Mouse (Mus musculus) right cerebral cortex, postnatal 4 days (tissue): ENCODE results near the gene Amhr2.

Experiments used
- DNase-seq: peaks from one replicate; pipeline ENCODE4 v3.0.0-alpha.2; 2022

Amhr2 gene

DNA sequence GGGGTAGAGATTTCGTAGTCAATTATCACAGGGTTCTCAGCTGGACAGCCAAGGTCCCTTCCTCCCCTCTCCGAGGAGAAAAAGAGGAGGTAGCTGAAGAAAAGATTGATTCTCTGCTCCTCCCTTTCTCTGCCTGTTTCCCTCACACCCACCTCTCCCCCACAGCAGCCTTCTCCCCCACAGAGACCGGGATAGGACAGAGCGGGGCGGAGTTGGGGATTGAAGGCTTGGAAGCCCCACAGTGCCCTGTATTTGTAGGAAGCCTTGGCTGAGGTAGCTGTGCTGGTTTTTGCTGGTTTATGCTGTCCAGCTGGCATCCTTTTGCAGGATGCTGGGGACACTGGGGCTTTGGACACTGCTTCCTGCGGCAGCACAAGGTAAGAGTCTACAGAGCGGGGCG is at the start of gene Amhr2:
Gene Amhr2 (plus strand): TSS at position 222 of the 400 bp plus-strand sequence.
- no peak for DNase-seq

DNA sequence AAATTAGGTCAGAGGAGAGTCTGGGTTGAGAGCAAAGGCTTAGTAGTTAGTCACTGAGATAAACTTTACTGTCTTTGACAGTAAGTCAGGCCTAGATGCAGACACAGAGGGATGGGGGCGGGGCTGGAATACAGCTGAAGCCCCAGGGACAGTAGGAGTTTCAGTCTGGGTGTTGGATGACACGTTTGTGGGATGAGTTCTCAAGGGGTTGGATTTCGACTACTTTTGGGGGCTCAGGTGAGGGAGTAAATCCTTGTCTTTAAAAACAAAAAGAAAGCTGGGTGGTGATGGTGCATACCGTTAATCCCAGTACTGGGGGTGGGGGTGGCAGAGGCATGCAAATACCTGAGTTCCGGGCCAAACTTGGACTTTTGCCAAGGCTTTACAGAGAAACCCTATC is 46.5 kb upstream of the Amhr2 start:
- no peak for DNase-seq

DNA sequence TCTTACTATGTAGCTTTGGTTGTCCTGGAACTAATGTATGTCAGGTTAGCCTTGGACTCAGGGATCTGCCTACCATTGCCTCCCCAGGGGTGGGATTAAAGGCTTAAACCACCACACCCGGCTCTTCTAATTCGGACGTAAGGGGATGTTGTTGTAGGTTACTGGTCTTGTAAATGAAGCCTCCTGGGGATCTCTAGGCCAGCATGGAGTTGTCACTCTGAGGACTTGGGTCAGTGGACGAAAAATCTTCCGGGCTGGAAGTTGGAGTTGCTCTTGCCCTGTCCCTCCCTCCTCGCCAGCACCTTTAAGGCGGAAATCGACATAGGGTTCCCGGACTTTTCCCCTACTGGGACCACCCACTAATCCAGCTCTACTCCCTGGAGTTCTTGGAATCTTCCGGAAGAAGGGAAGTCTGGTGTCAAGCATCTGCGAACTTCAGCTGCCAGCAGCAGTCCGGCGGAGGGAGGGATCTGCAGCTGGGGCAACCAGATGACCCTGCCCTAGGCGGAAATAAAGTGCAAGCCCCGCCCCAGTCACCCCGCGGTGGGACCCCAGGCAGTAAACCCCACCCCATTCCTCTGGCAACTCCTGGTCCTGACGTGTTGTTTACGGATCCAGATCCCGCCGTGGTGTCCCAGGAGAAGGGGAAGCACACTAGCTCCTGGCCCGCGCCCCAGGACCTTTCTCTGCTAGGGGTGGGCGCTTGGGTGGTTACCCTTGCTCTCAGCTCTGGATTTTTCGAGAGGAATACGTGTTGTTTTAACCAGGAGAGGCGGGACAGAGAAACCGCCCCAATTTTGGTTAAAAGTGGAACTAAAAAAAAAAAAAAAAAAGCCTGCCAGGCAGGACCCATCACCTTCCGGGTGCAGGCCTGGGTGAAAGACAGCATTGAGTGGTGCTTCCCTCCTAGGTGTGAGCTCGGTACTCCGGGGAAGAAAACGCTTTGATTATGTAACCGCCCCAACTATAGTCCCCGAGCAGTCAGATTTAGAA is 45.6 kb upstream of the Amhr2 start:
- peak; percentile 34 for DNase-seq

DNA sequence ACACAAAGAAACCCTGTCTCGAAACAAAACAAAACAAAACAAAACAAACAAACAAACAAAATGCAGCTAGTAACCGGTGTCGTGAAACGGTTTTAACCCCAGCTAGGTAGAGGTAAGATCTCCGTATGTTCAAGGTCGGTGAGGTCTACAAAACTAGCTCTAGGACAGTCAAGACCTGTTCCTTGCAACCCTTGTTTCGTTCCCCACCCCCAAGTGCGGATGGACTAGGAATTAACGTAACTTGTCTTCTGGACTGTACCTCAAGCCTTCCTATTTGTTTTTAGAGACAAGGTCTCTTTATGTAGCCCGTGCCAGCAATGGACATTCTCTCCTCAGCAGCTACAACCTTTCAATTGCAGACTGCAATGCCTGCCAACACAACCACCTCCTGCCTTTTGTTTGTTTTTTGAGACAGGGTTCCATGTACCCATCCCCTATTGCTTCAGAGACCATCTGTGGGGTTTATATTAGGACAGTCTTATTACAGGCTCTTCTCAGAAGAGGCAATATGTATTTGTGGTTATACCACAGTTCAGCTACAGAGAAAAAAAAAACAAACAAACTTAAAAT is 44.6 kb upstream of the Amhr2 start:
- DNase-seq: no peak

DNA sequence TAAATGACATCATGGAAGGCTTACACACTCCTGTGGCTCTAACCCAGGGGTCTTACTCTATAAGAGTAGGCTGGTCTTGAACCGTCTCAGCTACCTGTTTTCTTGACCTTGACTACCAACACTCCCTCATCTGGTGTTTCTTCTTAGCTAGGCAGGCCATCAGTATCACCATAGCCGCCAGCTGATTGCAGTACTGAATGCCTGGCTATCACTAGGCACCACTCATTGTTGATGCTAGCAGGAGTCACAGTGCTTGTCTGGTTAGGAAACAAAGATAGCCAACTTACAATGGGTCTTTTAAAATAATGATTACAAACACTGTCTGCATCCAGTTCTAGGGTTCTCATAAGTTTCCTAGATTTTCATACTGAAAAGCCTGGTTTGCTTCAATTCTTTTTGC is 43.9 kb upstream of the Amhr2 start:
- DNase-seq: no peak

DNA sequence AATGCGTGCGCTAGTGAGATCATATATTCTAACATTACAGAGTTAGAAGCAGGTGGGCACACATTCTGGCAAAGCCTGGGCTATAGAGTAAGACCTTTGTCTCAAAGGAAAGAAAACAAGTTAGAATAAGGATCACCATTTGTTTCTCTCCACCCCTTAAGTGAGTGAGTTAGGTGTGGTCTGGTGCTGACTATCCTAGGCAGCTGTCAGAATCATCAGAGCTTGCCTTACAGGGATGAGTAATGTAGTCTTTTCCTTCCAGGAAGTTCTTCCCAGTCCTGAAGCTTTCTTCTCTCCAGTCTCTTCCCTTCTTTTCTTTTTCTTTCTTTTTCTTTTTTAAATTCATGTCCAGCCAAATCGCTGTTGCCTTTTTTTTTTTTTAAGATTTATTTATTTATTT is 43.0 kb upstream of the Amhr2 start:
- no peak for DNase-seq

DNA sequence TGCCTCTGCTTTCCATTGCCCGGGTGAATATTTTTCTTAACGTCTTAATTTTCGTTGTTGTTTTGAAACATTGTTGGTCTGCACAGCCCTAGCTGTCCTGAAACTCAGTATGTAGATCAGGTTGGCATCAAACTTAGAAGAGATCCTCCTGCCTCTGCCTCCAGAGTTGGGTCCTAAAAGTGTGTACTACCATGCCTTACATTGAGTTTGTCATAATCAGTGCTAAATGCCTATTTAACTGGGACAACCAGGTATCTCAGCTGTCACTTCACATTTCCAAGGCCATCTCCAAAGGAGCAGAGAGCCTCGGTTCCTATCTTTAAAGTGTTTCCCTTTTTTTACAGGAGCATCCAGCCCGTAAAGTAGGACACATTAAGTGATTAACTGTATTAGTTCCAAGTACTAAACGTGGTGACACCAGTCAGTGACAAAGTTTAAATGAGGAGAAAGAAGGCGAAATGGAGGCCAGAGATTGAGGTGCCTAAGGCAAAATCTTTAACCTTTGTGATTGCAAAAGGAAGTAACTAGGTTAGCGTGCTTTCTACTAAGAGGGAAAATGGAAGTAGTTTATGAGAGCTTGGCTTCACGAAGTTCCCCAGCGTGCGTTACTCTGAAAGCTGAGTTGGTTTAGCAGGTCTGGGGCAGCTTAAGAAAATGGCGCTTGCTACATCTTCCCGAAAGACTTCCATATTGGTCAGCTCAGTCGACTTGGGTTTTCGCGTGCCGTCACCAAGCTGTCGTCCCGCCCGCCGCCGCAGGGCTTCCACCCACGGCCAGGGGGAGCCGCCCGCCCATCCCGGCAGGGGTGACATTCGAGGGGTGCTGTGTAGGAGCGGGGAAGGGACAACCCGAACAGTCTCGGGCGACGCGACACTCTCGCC is 40.3 kb upstream of the Amhr2 start:
- DNase-seq: no peak

DNA sequence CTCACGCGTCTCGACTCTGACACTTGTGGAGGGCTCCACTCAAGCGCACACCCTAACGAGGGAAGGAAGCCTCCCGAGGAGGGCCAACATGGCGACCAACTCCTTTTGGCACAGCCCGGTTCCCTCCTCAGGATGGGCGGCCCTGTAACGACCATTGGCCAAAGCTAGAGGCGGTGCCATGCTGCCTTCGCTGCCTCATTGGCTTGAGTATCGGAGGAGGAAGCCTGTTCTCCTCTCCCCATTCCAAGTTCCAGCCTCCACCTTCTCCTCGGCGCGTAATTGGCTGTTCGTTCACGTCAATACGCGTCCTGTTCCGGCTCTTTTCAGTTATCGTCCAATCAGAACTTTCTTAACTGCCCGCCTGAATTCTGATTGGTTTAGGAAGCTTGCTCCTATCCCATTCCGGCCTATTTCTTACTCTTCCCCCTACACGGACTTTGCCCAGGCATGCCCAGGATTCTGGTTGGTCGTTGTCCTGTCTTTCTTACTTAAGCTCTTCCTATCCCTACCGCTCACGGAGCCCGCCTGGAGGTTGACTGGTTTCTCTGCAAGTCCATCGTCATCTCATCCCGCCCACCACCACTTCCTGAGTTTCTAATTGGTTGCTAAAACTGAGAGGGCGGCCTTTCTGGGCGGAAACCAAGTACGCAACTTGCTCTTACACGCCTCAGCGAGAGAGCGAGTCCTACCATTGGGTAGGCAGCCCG is 39.5 kb upstream of the Amhr2 start, which contains the start of gene Sp1:
Gene Sp1 (plus strand): TSS at position 655 of the 707 bp plus-strand sequence.
- DNase-seq: peak; percentile 87

DNA sequence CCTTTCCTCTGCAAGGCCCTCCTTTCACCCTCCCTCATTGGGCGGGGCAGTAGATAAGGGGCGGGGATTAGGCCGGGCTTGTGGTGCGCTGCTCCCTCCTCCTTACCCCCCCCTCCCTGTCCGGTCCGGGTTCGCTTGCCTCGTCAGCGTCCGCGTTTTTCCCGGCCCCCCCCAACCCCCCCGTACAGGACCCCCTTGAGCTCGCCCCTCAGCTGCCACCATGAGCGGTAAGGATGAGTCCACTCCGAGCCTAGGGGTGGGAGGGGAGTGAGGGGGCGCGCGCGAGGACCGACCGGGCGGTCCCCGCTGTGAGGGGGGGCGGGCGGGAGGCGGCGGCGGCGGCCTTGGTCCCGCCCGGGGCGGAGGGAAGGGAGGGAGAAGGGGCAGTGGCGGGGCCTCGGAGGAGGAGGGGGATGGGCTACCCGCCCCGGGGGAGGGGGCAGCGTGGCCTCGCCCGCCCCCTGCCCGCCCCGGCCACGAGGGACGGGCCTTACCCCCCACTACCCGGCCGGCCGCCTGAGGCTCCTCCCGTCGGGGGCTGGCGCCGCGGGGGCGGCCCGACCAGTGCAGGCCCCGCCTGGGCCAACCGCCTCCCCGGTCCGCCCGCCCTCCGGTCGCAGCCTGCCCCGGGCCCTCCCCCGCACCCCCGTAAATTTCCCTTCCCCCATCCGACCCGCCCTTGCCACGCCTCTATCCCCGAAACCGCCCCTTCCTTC is 38.8 kb upstream of the Amhr2 start:
- DNase-seq: peak; percentile 90

DNA sequence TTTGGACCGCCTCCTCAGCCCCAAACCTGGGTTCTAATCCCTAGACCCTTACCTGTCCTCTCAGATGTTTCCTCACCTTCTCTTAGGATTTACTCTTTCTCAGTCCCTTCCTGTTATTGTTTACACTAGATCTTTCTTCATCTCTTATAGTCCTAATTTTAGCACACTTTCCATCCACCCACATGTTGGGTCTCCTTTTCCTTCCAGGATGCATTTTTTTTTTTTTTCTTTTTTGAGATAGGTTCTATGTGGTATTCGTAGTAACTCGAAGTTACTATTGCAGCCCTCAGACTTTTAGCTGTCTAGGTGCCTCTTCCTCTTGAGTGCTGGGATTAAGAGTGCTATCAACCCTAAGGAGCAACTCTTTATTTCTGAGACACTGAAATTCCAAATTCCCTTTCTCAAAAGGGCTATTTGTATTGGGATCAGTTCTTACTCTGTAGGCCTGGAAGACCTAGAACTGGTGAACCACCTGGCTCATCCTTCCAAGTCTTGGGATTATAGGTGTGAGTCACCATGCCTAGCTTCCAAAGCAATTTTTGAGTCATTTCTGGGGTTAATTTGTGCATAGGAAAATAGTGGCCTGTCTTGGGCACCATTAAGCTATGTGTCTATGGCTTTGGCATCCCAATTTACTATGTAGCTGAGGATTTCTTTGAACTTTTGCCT is 38.1 kb upstream of the Amhr2 start:
- DNase-seq: no peak

DNA sequence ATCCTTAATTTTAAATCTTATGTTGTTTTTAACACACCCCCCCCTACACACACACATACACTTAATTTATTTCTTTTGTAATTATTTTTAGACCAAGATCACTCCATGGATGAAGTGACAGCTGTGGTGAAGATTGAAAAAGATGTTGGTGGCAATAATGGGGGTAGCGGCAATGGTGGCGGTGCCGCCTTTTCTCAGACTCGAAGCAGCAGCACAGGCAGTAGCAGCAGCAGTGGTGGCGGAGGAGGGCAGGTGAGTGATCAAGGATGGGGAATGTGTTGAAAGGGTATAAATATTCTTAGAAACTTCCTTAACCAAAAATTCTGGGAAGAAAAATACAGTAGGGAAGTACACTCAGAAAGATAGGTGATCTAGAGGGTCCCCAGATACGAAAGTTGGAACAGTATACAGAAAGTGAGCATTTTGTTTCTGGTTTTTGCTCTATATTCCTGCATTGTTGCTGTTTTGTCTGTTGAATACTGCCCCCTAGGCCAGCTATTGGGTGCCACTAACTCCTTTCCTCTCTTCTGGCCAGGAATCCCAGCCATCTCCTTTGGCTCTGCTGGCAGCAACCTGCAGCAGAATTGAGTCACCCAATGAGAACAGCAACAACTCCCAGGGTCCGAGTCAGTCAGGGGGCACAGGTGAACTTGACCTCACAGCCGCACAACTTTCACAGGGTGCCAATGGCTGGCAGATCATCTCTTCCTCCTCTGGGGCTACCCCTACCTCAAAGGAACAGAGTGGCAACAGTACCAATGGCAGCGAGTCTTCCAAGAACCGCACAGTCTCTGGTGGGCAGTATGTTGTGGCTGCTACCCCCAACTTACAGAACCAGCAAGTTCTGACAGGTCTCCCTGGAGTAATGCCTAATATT is 37.2 kb upstream of the Amhr2 start:
- no peak for DNase-seq

DNA sequence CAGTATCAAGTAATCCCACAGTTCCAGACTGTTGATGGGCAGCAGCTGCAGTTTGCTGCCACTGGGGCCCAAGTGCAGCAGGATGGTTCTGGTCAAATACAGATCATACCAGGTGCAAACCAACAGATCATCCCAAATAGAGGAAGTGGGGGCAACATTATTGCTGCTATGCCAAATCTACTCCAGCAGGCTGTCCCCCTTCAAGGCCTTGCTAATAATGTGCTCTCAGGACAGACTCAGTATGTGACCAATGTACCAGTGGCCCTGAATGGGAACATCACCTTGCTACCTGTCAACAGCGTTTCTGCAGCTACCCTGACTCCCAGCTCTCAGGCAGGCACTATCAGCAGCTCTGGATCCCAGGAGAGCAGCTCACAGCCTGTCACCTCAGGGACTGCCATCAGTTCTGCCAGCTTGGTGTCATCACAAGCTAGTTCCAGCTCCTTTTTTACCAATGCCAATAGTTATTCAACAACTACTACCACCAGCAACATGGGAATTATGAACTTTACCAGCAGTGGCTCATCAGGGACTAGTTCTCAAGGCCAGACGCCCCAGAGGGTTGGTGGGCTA is 36.5 kb upstream of the Amhr2 start:
- no peak for DNase-seq

DNA sequence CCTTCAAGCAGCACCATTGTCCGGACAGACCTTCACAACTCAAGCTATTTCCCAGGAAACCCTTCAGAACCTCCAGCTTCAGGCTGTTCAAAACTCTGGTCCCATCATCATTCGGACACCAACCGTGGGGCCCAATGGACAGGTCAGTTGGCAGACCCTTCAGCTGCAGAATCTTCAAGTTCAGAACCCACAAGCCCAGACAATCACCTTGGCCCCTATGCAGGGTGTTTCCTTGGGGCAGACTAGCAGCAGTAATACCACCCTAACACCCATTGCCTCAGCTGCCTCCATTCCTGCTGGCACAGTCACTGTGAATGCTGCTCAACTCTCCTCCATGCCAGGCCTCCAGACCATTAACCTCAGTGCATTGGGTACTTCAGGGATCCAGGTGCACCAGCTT is 35.9 kb upstream of the Amhr2 start:
- DNase-seq: no peak

DNA sequence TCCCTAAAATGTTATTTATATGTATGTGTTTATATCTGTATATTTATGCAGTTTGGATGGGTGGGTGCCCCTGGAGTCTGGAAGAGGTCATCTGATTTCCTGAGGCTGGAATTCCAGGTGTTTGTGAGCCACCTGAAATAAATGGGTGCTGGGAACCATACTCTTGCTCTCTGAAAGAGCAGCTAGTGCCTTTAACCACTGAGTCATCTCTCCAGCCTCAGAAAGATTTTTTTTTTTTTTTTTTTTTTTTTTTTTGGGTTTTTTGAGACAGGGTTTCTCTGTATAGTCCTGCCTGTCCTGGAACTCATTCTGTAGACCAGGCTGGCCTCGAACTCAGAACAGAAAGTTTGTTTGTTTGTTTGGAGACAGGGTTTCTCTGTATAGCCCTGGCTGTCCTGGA is 34.1 kb upstream of the Amhr2 start:
- no peak for DNase-seq

DNA sequence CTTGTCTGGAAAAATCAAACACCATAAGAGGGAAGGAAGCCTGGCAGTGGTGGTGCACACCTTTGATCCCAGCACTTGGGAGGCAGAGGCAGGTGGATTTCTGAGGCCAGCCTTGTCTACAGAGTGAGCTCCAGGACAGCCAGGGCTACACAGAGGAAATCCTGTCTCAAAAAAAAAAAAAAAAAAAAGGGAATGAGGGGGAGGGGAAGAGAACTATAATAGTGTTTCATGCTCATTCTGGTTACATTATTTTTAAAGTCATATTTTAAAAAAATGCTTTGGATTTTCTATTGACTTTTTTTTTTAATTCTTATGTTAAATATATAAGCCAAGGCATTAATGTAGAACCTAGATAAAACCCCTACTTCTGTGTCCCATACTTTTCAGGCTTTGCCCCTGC is 31.5 kb upstream of the Amhr2 start:
- no peak for DNase-seq

DNA sequence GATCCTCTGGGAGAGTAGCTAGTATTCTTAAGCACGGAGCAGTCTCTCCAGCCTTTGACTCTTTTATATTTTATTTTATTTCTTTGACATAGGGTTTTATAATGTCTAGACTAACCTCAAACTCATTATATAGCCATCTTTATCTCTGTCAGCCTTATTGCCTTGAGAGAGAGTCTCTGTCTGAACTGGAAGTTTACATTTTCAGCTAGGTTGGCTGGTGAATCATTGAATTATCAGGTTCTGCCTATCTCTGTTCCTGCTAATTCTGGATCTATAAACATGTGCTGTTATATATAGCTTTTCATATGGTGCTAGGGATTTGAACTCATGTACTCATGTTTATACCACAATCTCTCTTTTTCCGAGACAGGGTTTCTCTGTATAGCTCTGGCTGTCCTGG is 27.6 kb upstream of the Amhr2 start:
- DNase-seq: no peak

DNA sequence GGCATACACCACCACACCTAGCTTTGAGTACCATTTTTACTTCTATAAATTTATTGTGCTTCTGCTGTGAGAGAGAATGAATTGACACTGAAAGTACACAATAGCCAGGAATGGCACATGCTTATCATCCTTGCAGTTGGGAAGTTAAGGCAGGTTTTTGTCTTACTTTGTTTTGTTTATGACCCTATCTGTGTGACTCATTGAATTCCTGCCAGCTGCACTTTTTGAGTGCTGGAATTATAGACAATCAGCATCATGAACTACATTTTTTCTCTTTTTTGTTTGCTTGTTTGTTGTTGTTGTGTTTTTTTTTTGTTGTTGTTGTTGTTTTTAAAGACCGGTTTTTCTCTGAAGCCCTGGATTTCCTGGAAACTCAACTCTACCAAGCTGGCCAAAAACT is 24.2 kb upstream of the Amhr2 start:
- DNase-seq: no peak

DNA sequence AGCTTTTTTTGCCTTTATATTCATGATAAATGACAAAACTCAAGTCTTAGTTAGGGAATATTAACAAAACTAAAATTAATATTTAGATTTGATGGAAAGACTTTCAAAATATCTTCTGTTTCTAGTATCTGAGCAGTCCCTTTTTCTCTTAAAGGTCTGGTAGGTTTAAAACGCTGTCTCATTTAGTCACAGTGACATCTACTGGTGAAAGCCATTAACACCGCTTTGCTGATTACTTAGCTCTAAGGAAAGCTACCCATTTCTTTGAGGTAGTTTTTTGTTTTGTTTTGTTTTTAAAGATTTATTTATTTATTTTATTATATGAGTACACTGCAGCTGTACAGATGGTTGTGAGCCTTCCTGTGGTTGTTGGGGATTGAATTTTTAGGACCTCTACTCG is 23.7 kb upstream of the Amhr2 start:
- peak; percentile 19 for DNase-seq

DNA sequence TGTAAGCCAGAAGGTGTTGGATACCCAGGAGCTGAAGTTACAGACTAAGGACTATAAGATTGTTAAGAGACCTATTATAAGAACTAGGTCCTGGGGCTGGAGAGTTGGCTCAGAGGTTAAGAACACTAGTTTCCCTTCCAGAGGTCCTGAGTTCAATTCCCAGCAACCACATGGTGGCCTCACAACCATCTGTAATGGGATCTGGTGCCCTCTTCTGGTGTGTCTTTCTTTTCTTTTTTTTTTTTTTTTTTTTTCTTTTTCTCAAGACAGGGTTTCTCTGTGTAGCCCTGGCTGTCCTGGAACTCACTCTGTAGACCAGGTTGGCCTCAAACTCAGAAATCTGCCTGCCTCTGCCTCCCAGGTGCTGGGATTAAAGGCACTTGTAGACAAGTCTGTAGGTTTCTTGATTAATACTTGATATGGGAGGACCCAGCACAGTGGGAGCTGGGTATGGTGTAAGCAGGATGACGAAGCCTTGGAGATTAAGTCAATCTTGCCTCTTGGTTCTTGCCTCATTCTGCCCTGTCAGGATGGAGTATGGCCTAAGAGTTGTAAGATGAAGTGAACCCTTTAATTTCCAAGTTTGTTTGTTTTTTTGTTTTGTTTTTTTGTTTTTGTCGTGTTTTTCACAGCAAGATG is 21.4 kb upstream of the Amhr2 start:
- no peak for DNase-seq

DNA sequence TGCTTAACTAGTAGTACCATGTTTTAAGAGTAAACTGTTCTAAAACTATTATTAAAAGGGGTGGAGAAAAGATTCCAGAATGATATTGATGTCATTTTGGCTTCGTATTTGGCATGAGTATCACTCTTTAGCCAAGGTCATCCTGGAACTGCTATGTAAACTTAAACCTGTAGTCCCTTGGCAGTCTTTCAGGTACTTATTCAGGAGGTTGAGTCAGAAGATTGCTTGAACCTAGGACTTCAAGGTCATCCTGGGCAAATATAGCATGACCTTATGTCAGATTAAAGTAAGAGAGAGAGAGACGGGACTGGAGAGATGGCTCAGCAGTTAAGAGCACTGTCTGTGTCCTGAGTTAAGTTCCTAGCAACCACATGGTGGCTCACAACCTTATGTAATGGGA is 20.5 kb upstream of the Amhr2 start:
- DNase-seq: no peak
